ENCODE assay signal across 7 mouse cellular contexts in genomic region chr13:113209624-113210023, GRCm38 (mm10). TPM values are rescaled to one million over a fixed set of nuclear protein-coding genes. Genes with fewer than 3 reads are reported as not detected.
DNase-seq lines count a peak whose midpoint lies in the region; ATAC-seq and TF ChIP-seq lines count a peak whose summit lies in the region.

Gene Esm1 (plus strand): TSS chr13:113209659.

- H3K36me3 ChIP-seq in limb, embryonic 13.5 days, result no peaks in the 10 kb centered on the region

- DNase-seq in lung, adult 2 months, result no peak
- no peak for DNase-seq in lung, adult 18-20 months
- DNase-seq in layer of hippocampus, adult 11-12 months (ENCODE audit: low spot score), result no peak
- DNase-seq in left cerebral cortex, postnatal 14 days (ENCODE audit: low spot score in 2 of 2), result no peak

- no peak within 1 kb of the TSS for H3K27ac ChIP-seq in limb, embryonic 13.5 days
- H3K27ac ChIP-seq in olfactory bulb, adult 2 months (ENCODE audit: insufficient read depth, low read depth, low read length), result no peak within 1 kb of the TSS

- TF ChIP-seq POLR2A in lung, adult 2 months (IDR thresholded peaks at IDR 0.05; ENCODE audit: borderline replicate concordance, extremely low read depth, low read depth, low read length), result no peak
- no peak for TF ChIP-seq POLR2A in olfactory bulb, adult 2 months (IDR thresholded peaks at IDR 0.05; ENCODE audit: insufficient read depth, low read depth, low read length)

- no peak within 1 kb of the TSS for H3K9ac ChIP-seq in limb, embryonic 13.5 days

- intact Hi-C loops in left cerebral cortex, postnatal 14 days (cut with DNase I), result no loop called here

- peaks cover 8% of the 10 kb centered on the region for H3K4me1 ChIP-seq in lung, adult 2 months (ENCODE audit: control insufficient read depth, insufficient read depth, low read length)
- H3K4me1 ChIP-seq in limb, embryonic 13.5 days, result peaks cover 27% of the 10 kb centered on the region
- peaks cover 5% of the 10 kb centered on the region; the same call in 1 of the 2 replicates for H3K4me1 ChIP-seq in olfactory bulb, adult 2 months (ENCODE audit: control insufficient read depth, insufficient read depth, low read length)

- H3K4me2 ChIP-seq in limb, embryonic 13.5 days (replicated peaks), result peak within 1 kb of the TSS; percentile 48

- TF ChIP-seq CTCF in lung, adult 2 months (IDR thresholded peaks at IDR 0.05; ENCODE audit: insufficient read depth, low read length), result no peak
- no peak for TF ChIP-seq CTCF in olfactory bulb, adult 2 months (IDR thresholded peaks at IDR 0.05; ENCODE audit: insufficient read depth, low read depth, low read length)

- H3K27me3 ChIP-seq in limb, embryonic 13.5 days, result peaks cover 29% of the 10 kb centered on the region

- 17% methylated on average over 15 of the region's 15 CpGs for WGBS in lung, adult 2 months
- 26% methylated on average over 15 of the region's 15 CpGs for WGBS in limb, embryonic 13.5 days
- 39% methylated on average over 15 of the region's 15 CpGs for WGBS in olfactory bulb, adult 2 months

- H3K9me3 ChIP-seq in limb, embryonic 13.5 days, result no peaks in the 10 kb centered on the region

- H3K4me3 ChIP-seq in lung, adult 2 months (replicated peaks; ENCODE audit: extremely low read depth, low read depth, low read length), result peak within 1 kb of the TSS; percentile 1
- peak within 1 kb of the TSS; percentile 15 for H3K4me3 ChIP-seq in limb, embryonic 13.5 days
- H3K4me3 ChIP-seq in olfactory bulb, adult 2 months (ENCODE audit: insufficient read depth, low read depth, low read length), result peak within 1 kb of the TSS; percentile 6; the same call in 1 of the 2 replicates

- ATAC-seq in hematopoietic stem cell, adult 5-6 weeks (replicated peaks in 1 of 2; ENCODE audit: insufficient read depth in 1 of 2, low FRiP score in 2 of 2, low TSS enrichment in 1 of 2, low read depth in 1 of 2, poor library complexity in 2 of 2, severe bottlenecking in 2 of 2), result peak; percentile 39 to 61; a peak in 2 of 4 replicates
- no peak for ATAC-seq in limb, embryonic 13.5 days (ENCODE audit: low FRiP score, low read depth)

RNA-seq across cellular contexts. Expression of gene Esm1, which starts in this region (rescaled TPM):
- 5.7 and 12.2 TPM in 2 replicates for polyA plus RNA-seq in lung, adult 2 months (2012; rRNA removed)
- total RNA-seq in hematopoietic stem cell, adult 5-6 weeks (2017), result 0.10 and 1.2 TPM in 2 replicates
- 3.0 TPM in 2 replicates for polyA plus RNA-seq in limb, embryonic 13.5 days (2015; fragmentation: Nextera tagmentation; extraction: Ambion mirVana)
- polyA plus RNA-seq in olfactory bulb, adult 2 months (2012; ENCODE audit: insufficient read depth, insufficient read length, low replicate concordance, missing spikeins), result not detected in 2 replicates
- under 1 TPM; 0.61 to 0.66 TPM for total RNA-seq in left cerebral cortex, postnatal 14 days (2021)
